Mouse (Mus musculus): ENCODE measurements at regions not wholly inside any gene's neighbourhood (a gene's known extent, or its start where the extent isn't known, plus 50 kb on each side); places are given as distances from the start of the nearest gene placed in this dataset.

GRCm38 (mm10) chr15:60134515-60134914 lies 118.1 kb upstream of the 4933412E24Rik start:
- TF ChIP-seq CTCF (IDR thresholded peaks at IDR 0.05; ENCODE audit: extremely low read depth, insufficient read depth, insufficient read length, insufficient replicate concordance) = no peak
- TF ChIP-seq POLR2A (IDR thresholded peaks at IDR 0.05; ENCODE audit: low read depth, low read length) = no peak

Data from spleen, adult 2 months (tissue).